Mouse (Mus musculus) adrenal gland, postnatal 4 days (tissue): ENCODE results near the gene Pcsk6. TPM values are rescaled to one million over a fixed set of nuclear protein-coding genes. Genes with fewer than 3 reads are reported as not detected.

Source experiments
- DNase-seq, 2 experiments: peaks; one replicate each; pipeline ENCODE4 v3.0.0; 2021 to 2022; ENCODE audit warnings: low spot score in 2 of 2, mixed read lengths in 2 of 2
- total RNA-seq, 2 experiments: library from RNA; stranded (reverse); gene quantifications; 2 replicates each; pipeline ENCODE4 v1.2.3; 2021

The Pcsk6 gene
- total RNA-seq, 2 experiments from 2014 or later = 15.9 to 18.9 TPM

DNA sequence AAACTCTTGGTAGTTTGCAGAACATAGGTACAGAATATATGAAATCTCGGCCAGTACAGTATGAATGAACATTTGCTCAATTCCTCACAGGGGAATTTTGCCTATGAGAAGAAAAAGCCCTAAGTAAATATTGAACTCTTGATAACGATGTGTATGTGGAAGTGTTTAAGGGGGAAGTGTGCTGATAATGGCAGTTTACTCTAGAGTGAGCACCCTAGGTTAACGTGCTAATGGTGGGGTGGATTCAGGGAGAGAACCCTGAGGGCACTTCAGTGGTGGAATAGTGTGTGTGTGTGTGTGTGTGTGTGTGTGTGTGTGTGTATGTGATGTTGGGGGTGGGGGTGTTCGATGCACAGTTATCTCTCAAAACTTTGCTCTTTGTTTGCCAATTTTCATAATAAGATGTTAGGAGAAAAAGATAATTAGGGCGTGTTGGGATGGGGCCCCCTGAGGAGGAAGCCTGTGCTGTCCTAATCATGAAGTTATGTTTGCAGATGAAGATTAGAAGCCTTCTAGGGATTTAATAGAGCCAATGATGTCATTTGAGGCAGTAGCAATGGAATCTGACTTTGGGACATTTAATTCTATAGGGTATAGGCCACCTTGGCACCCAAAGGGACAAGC is 19.2 kb downstream of the Pcsk6 start:
- no peak for DNase-seq

DNA sequence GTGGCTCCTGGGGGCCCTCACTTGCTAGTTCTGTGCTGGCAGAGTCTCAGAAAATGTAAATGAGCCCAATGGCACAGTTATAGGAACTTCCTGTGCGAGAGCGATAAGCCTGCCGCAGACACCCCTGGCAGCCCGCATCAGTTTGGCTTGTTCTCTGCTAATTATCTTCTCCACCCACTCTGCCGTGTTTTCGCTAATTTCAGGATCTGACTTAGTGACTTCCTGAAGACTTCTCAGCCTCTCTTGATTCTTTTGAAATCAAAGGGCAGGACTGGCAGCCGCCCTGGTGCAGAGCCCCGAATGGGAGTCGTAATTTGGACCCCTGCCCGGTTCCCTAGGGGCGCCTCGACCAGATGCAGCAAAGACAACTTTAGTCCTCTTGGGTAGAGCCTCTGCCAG is 19.8 kb downstream of the Pcsk6 start:
- no peak for DNase-seq

DNA sequence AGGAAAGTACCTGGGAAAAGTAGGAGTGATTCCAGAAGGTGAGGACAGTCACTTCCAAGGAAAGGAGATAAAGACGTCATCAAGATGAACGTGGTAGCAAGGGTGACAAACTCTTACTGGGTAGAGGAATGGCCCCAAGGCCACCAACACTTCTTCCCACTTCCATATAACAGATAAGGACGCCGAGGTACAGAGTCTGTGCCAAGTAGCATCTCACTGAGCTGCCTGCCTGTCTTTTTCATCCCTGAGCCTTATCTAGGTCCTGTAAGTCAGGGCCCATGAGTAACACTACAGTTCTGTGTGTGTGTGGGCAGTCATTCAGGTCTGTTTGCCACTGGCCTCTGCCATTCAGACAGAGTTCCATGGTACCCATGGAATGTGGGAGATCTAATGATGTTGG is 23.4 kb downstream of the Pcsk6 start:
- DNase-seq = no peak

DNA sequence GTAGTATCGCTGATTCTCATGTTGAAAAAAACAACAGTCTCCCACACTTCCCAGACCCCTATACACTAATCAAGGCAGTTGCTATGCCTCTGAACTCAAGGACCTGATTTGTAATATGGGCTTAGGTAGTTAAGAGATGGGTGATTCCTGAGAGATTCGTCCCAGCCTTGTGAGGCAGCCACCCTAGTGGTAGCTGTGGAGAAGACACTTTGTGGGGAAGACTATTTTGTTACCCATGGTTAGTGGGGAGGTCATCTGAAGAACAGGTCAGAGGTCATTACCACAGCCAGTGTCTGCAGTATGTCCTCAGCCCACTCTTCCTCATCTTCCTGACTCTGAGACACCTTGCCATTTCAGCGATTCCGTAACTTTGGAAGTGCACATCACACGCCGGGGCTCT is 24.3 kb downstream of the Pcsk6 start:
- DNase-seq = no peak

DNA sequence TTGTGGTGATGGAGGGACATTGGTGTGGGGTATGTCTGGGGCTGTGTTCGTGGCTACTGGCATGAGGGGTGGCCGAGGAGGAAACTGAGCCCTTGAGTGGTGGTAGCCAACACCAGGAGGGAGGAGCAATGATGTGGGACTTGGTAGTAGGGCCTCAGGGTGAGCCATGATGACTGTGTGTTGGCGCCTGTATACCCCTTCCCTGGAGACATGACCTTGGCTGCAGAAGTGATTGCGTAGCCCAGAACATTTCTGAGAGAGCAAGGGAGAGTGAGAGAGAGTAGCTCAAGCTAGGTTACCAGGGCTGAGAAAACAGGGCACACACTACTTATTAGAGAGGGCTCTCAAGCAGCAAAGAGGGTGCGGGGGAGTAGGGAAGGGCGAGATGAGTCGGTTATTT is 30.3 kb downstream of the Pcsk6 start:
- no peak for DNase-seq

DNA sequence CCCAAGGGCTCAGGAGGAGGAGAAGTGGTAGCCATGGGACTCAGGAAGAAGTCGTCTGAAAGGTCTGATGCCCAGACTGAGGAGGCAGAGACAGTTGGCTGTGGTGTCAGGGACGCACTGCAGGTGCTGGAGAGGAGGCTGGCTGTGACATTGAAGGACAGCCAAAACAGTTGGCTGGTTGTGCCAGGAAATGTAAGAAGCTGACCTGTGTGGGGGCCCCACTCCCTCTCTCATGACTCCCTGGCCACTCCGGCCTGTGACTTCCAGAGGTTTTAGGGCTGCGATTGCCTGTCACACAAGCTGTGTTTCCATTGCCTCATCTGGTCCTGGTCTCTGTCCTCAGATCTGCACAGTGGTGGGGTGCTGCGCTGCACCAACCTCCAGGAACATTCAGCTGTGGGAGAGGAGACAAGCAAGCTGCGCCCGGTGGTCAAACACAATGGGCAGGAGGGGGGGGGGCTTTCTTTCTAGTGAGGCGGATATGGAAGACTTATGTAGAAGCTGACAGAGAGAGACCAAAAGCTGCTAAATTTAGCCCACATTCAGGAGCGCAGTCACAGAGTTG is 30.8 kb downstream of the Pcsk6 start:
- DNase-seq = no peak

DNA sequence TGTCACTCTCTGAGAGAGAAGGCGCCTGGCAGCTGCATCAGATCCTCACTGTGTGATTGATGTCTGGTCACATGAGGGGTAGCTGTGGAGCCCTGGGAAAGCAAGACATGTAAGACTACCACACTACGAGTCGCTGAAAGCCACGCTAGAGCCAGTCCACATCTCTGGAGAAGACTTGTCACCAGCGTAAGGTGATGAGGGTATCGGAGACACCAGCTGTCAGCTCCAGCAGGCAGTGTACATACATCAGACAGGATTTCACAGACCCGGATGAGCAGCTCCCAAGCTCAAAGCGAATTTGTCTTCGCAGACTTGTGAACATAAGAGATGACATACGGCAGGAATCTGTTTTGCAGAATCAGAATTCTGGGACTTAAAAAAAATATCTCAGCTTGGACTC is 32.0 kb downstream of the Pcsk6 start:
- no peak for DNase-seq

DNA sequence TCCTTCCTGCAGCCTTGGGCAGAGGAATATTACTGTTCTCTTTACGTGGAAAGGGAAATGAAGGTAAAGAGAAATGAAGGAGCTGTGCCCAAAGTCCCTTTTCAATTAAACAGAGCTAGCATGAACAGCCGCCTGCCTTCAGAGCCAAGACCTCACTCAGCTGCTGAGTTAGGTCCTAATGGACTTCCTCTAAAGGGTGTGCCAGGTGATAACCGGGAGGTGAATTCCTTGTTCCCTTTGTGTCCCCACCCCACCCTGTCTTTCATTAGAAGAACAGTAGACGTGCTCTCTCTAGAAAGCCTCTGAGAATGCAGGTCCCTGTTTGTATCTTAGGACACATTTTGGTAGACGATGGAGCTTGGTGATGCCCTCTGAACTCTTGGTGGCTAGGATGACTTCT is 33.7 kb downstream of the Pcsk6 start:
- no peak for DNase-seq

DNA sequence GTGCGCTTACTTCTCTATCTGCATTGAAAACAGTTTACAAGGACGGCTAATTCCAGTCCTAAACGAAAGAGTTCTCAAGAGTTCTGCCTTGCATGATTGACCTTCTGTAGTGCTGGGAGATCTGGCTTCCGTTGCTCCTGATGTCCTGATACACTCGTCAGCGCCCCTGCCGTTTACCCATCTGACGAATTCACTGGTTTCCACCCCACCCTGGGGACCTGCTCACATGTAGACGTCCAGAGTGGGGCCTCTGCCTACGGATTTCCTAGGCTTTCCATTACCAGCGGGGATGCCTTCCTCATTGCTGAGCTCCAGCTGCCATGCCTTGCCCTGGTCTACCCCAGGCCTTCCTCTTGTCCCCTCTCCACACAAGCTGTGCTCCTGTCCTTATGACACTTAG is 39.7 kb downstream of the Pcsk6 start:
- no peak for DNase-seq

DNA sequence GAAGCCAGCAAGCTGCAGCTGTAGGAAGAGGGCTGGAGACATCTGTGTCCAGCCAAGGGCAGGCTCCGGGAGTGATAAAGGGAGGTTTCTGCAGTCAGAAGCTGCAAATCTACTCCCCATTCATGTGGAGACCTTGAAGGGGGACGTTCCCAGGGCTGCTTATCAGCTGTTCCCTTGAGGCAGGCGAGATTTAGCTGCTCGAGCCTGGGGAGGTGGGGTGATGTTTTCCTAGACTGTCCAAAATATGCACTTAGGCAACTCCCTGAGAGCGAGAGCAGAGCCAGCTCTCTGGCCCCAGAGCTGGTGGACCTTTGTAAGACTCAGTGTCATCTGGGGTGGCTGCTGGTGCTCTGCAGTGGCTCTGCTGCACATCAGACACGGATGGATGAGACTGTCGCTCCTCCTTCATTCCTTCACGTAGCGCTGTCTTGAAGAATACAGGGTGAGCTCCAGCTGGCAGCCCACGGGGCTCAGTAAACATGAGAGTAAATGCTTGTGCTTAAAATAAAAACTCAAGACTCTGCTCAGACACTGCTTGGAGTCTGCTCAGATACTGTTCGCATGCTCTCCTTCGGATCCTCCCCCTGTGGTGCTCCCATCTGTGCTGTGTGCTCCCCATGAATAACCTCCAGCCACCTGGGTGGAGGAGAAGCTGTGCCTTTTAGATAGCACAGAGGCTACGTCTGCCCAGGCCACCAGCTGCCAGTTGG is 41.1 kb downstream of the Pcsk6 start:
- peak in 1 of 2 experiments; percentile 34 for DNase-seq

DNA sequence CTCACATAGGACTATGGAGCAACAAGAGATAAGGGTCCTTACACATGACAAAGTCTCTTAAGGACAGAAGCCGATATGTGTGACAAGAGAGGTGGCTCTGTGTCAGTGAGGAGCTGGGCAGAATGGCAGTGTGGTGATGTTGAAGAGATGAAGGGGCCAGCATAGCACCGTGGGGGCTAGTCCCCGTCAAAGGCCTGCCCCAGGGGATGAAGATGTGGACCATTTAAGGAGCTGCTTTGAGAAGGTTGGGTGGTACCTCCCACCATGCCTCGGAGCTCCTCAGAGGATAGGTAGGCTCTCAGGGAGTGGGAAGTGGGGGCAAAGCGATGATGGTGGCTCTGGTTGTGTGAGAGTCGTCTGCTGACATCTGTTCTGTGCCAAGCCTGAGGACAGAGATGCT is 41.9 kb downstream of the Pcsk6 start:
- no peak for DNase-seq

DNA sequence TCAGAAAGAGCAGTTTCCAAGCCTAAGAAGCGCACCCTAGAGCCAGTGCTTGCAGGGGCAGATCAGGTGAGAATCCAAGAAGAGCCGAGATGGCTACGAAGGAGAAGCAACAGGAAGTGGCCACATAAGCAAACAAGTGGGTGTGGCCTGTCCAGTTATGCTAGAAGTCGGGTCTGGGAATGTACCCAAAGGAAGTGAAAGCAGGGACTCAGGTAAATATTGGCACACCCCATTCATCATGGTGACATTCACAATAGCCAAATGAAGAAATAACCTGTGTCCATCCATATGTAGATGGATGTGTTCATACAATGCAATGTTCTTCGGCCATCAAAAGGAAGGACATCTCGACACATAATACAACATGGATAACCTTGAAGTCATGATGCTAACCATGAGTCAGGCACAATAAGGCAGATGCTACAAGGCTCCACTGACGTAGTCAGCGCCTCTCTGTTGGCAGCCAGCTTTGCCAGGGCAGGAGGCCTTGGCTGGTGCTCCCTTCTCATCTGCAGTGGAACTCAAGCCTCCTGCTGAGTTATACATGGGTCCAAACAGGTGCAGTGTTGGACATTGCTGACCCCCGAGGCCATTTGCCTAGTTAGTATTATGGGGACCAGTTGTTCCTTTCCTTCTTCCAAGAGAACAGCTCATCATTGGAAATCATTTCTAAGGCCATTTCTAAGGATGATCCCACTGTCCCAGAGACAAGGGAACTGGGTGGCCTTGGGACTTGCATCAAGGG is 45.2 kb downstream of the Pcsk6 start:
- no peak for DNase-seq

DNA sequence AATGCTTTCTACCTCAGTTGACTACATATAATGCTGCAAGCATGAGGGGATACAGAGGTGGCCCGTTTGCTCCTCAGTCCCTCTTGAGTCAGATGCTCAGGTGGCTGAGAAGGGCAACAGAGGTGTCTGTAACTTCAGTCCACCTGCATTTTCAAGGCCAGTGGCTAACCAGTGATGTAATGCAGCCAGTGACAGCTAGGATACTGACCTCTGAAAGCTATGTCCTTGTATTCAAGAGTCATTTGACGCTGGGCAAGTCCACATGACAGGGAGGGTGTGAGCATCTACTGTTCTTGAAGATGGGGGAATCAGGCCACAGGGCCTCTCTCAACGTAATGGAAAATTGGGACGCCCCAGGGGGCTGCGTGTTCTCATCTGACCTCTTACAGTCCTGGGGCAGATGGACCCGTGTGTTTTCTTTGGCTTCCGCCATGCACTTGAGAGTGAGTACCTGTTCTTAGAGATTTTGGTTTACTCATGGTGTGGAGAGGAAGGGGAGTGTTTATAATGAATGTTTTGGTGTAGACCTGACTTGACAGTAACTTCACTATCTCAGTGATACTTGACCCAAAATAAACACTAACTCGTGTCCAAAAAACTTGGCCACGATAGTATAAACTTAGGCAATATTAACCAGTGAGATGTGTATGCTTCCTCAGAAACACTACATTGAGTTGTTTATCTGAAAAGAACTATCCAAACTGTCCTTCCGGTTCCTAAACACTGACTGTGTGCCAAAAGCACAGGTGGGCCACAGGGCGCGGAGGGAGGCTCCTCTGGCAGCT is 48.0 kb downstream of the Pcsk6 start:
- no peak for DNase-seq

DNA sequence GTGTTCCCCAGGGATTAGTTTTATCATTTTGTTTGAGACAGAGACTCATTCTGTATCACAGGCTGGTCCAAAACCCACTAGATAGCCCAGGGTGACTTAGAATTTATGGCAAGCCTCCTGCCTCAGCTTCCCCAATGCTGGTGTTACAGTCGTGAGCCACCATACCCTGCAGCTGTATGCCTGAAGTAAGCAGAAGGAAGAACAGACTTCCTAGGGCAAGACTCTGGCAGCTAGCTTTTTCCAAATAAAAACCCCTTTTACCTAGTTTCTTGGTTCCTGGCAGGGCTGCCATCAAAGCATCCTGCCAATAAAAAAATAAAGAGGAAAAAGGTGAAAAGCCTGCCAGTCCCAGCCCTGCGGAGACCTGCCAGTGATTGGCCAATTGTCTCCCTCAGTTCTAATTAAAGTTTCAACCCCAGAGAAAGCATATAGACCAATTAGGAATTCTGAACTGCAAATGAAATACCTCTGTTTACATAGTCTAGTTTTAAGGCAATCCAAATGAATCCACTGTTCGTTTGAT is 51.6 kb downstream of the Pcsk6 start:
- DNase-seq = no peak

DNA sequence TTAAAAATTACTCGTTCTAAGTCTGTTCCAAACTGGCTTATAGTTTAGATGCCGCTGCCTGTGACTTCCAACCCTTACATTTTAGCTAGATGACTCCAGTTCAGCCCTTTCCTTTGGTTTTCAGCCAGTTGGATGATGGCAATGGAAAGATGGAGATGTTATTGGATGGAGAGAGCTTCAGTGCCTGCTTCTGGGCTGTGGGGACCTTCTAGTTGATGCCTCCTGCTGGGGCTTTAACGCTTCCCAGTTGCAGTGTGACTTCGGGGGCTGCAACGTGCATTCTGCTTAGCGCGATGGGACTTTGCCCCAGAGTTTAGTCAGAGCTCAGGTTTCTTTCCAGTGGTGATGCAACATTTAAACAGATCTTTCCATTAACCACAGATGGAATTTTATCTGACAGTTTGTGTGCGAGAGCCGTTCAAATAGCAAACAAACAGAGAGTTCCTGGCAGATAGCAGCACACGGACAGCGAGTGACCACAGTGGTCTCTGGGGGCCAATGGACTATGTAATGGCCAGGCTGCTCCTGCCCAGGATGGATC is 53.3 kb downstream of the Pcsk6 start:
- no peak for DNase-seq

DNA sequence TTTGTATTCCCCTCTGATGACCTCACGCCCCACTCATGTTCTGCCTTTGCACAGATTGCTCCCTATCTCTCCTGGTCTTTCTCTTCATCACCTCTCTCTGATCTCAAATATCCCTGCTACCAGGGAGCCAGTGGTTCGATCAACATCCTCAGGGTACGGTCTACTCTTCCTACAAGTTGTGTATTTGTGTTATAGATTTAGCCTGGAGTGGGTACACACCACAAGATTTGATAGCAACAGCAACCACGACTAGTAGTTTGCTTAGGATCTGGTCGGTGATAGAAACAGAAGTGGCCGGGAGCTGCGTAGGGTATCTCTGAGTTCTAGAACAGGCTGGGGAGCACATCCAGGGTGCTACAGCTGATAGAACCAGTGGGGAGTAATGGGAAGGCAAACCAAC is 54.3 kb downstream of the Pcsk6 start:
- no peak for DNase-seq

DNA sequence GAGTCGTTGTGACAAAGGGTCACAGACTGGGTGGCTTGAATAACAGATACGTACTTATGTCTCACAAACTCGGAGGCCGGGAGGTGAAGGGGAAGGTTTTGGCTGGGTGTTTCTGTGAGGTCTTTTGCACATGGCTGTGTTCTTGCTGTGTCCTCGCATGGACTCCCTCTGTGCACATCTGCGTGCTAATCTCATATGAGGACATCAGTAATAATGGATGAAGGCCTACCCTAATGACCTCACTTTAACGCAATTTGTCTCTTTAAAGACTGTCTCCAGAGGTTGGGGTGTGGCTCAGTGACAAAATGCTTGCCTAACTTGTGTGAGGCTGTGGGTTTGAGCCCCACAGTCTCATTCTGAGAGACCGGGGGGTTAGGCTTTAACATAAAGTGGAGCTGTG is 55.0 kb downstream of the Pcsk6 start:
- no peak for DNase-seq

DNA sequence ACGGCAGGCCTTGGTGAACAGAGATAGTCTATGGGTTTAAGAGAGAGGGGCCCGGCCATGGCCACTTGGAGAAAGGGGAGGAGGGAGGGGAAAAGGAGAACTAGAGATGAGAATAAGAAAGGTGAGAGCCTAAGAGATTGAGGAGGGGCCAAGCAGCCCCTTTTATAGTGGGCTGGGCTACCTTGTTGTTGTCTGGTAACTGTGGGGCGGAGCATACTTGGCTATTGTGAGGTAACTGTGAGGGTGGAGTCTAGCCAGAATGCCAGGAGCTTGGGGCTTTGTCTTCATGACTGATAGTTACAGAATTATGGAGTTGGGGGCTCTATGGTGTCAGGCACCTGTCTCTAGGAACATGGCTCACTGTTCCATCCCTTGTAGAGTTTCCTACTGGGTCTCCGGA is 56.9 kb downstream of the Pcsk6 start:
- DNase-seq = no peak

DNA sequence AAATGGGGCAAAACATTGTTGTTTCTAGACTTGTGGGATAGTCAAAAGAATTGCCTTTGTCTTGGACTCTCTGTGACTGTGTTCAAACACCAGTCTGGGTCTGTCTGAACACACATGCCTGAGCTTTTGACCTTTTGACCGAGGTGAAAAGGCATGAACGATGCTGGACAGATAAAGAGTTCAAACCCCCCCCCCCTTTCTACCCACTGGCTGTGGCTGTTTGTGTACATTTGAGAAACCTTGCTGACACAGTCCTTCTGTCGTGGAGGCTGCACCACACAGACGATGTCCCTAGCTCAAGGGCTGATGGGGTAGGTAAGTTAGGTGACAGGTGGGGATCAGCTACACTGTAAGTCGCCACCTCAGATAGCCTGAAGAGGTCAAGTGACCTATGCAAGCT is 67.9 kb downstream of the Pcsk6 start:
- DNase-seq = no peak

DNA sequence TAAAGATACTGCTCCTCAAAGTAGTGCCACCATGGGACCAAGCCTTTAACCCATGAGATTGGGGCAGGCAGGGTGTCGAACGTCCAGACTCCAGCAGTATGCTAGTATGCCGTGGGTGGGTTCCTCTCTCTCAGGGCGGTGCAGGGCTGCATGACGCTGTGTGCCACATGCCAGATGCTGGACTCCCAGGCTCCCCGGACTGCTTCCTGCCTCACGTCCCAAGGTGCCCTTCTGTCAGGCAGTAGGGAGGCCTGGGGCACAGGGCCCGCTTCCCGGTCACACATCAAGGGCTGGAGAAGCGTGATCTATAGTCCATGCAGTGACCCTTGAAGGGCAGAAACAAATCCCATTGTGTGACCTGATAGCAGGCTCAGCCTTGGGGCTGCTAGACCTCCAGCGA is 68.9 kb downstream of the Pcsk6 start:
- DNase-seq = no peak
